7 mouse cellular contexts compared by ENCODE assay signal in genomic region chr13:30253636-30254264, GRCm38 (mm10).
DNase-seq lines count a peak whose midpoint lies in the region; ATAC-seq and TF ChIP-seq lines count a peak whose summit lies in the region.

No protein-coding gene starts in this region.

- TF ChIP-seq EP300 in liver, postnatal 0 days (IDR thresholded peaks at IDR 0.05; ENCODE audit: low read depth) = no peak

- DNase-seq in ES-CJ7 (ENCODE audit: low read depth, low spot score) (peak; percentile 8), ZHBTc4 (ENCODE audit: low read depth, low spot score) (peak; percentile 36)
- DNase-seq in gastrocnemius, adult 2 months = peak; percentile 70
- peak; percentile 40 for DNase-seq in kidney, adult 9 months
- DNase-seq in cerebellum, adult 9-10 months = no peak
- no peak for DNase-seq in liver, postnatal 0 days

- no peaks in the 10 kb centered on the region for H3K27me3 ChIP-seq in neural tube, embryonic 15.5 days (replicated peaks)
- H3K27me3 ChIP-seq in liver, postnatal 0 days (ENCODE audit: insufficient read depth, low read length) = no peaks in the 10 kb centered on the region

- no peak overlapping the region for H3K9ac ChIP-seq in neural tube, embryonic 15.5 days (replicated peaks)
- H3K9ac ChIP-seq in liver, postnatal 0 days (replicated peaks) = no peak overlapping the region

- peak overlapping the region; percentile 11; the same call in 1 of the 2 replicates for H3K4me3 ChIP-seq in gastrocnemius, adult 2 months
- H3K4me3 ChIP-seq in neural tube, embryonic 15.5 days (replicated peaks) = no peak overlapping the region
- H3K4me3 ChIP-seq in liver, postnatal 0 days (ENCODE audit: low read depth, low read length) = no peak overlapping the region

- H3K27ac ChIP-seq in gastrocnemius, adult 2 months = peak overlapping the region; percentile 63
- no peak overlapping the region for H3K27ac ChIP-seq in neural tube, embryonic 15.5 days (replicated peaks)
- H3K27ac ChIP-seq in liver, postnatal 0 days (ENCODE audit: low read depth) = no peak overlapping the region

- no peak for TF ChIP-seq CTCF in gastrocnemius, adult 2 months (IDR thresholded peaks at IDR 0.05)
- no peak for TF ChIP-seq CTCF in liver, postnatal 0 days (IDR thresholded peaks at IDR 0.05; ENCODE audit: low read depth)

- ATAC-seq in neural tube, embryonic 15.5 days (ENCODE audit: low FRiP score) = peak; percentile 23
- no peak for ATAC-seq in liver, postnatal 0 days

- WGBS in neural tube, embryonic 15.5 days = 23% methylated on average over 5 of the region's 5 CpGs
- 42% methylated on average over 5 of the region's 5 CpGs for WGBS in liver, postnatal 0 days (ENCODE audit: insufficient replicate concordance)

- H3K4me1 ChIP-seq in neural tube, embryonic 15.5 days = peaks cover 7% of the 10 kb centered on the region
- H3K4me1 ChIP-seq in liver, postnatal 0 days (ENCODE audit: insufficient read depth) = no peaks in the 10 kb centered on the region

- intact Hi-C loops in gastrocnemius, adult 2 months (cut with DNase I) = loop anchor here (10.0 kb wide), 1 partner anchor 59 kb away; no protein-coding TSS in a partner anchor

- no peaks in the 10 kb centered on the region for H3K36me3 ChIP-seq in neural tube, embryonic 15.5 days
- no peaks in the 10 kb centered on the region for H3K36me3 ChIP-seq in liver, postnatal 0 days (replicated peaks; ENCODE audit: insufficient read depth, low read length)

- no peaks in the 10 kb centered on the region for H3K9me3 ChIP-seq in neural tube, embryonic 15.5 days (replicated peaks)
- no peaks in the 10 kb centered on the region for H3K9me3 ChIP-seq in liver, postnatal 0 days (ENCODE audit: low read length)

- no peak overlapping the region for H3K4me2 ChIP-seq in neural tube, embryonic 15.5 days
- H3K4me2 ChIP-seq in liver, postnatal 0 days (ENCODE audit: low read depth, low read length) = no peak overlapping the region

Comparison
In these comparisons a context has a peak if more than half of its experiments do, and no peak if none do; other contexts are left out.
1. DNase-seq: peak in ES-CJ7 (single experiment), ZHBTc4 (single experiment), gastrocnemius, adult 2 months (single experiment) and kidney, adult 9 months (single experiment); none in cerebellum, adult 9-10 months (single experiment) and liver, postnatal 0 days (single experiment).